Mouse (Mus musculus) testis, postnatal 14 days (tissue): ENCODE measurements around the gene Timm13.

Experiments used
- DNase-seq: peaks from one replicate; pipeline ENCODE4 v3.0.0; 2021; ENCODE audit warnings: low spot score

The Timm13 gene

GRCm38 (mm10) chr10:80900318-80901247 lies at the start of gene Timm13:
TSS of gene Timm13 (minus strand) at chr10:80900969.
- DNase-seq, result peak; percentile 98

GRCm38 (mm10) chr10:80950314-80950713 lies 49.5 kb upstream of the Timm13 start:
- no peak for DNase-seq

GRCm38 (mm10) chr10:80949081-80949480 lies 48.3 kb upstream of the Timm13 start:
- DNase-seq, result peak; percentile 77

DNA sequence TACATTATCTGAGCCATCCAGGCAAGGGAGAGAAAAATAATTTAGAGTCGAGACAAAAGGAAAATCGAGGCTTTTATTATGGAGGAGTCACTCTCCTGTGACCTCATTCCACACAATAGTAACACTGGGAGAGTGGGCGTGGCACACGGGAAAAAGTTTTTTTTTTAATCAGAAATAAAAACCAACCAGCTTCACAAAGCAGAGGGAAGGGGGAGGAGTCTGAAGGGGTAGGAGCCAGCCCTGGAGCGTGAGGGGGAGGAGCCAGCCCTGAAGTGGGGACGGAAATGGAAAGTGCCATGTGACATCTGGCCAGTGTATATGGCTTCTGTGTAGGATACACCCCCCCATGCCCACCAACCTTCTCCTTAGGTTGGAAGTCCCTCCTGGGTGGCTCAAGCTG lies 47.8 kb upstream of the Timm13 start:
- no peak for DNase-seq

DNA sequence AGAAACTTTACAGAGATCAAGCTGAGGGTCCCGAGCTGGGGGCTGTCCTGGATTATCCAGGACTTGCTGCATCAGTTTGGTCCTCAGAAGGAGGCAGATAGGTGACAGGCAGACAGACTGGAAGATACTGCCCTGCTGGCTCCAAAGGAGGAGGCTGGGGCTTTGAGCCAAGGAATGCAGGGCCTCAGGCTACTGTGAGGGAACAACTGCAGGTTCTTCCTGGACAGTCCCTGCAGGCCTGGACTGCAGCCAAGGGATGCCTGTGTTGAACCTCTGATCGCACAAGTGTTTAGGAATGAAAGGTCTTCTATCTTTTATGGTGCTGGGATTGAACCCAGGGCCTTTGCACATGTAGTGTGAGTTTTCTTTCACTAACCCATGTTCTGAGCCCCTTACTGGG lies 47.0 kb upstream of the Timm13 start:
- DNase-seq, result peak; percentile 75

GRCm38 (mm10) chr10:80946684-80947437 lies 46.1 kb upstream of the Timm13 start:
- no peak for DNase-seq

DNA sequence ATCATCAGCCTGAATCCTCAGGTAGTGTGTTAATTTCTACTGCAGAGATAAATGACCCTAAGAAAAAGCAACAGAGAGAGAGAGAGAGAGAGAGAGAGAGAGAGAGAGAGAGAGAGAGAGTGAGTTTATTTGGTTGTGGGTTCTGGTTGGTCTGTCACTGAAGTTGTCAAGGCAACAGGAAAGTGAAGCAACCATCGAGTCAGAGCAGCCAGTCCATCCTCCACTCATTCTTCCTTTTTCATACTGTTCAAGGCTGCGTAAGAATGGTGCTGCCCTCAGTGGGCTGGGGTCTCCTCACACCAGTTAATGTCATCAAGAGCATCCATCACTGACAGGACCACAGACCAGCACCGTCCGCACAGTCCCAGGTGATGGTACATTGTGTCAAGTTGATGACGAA lies 43.5 kb upstream of the Timm13 start:
- no peak for DNase-seq

- no peak for DNase-seq
These were observed 42.9 kb upstream of the Timm13 start for GRCm38 (mm10) chr10:80943701-80944100.

DNA sequence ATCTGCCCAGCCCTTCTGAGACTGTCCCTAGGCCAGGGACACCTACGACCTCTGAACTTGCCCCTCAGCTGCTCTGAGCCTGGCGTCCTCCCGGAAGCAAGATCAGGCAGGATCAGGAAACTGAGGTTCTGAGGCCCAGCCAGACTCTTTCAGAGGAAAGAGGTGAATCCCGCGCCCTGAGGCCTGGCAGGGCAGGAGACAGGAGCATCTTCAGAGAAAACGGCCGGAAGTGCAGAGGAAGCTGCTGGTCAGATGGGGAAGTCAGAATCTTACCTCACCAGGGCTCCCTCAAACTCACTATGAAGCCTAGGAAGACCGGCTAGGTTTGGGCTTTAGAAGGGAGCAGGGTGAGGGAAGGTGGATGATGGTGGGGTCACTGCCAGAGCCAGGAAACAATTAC lies 42.1 kb upstream of the Timm13 start:
- no peak for DNase-seq

DNA sequence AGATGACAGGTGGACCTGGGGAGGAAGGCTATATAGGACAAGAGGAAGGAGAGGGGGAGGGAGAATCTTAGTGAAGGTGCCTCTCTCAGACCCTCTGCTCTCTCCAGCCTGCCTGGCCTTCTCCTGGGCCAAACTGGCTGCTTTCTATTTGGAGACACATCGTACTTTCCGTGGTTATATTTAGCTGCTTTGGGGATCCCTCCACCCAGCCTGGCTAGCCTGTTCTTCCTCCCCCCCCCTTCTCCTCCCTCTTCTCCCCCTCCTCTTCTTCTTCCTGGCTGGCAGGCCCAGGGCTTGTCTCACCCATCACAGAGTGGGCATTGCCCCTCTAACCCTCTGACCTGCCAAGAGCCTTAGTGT lies 40.2 kb upstream of the Timm13 start:
- DNase-seq, result no peak

GRCm38 (mm10) chr10:80940320-80940987 lies 39.7 kb upstream of the Timm13 start:
- peak; percentile 80 for DNase-seq

DNA sequence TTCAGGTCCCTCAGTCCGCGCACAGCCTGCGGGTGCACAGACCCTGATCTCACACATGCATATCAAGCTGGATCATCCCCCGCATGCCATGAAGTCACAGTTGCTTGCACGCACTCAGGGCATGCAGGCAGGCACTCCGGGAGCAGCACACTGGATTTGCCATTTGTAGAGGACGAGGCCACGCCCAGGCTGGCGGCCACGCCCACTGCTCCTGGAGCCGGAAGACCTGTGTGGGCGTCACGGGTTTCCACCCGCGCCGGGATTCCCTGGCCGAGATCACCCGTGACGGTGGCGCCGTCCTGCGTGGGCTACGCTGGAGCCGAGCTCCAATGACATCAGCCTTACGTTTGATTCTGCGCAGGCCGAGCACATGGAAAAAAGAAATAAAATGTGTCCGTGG lies 38.9 kb upstream of the Timm13 start:
- DNase-seq, result peak; percentile 84

DNA sequence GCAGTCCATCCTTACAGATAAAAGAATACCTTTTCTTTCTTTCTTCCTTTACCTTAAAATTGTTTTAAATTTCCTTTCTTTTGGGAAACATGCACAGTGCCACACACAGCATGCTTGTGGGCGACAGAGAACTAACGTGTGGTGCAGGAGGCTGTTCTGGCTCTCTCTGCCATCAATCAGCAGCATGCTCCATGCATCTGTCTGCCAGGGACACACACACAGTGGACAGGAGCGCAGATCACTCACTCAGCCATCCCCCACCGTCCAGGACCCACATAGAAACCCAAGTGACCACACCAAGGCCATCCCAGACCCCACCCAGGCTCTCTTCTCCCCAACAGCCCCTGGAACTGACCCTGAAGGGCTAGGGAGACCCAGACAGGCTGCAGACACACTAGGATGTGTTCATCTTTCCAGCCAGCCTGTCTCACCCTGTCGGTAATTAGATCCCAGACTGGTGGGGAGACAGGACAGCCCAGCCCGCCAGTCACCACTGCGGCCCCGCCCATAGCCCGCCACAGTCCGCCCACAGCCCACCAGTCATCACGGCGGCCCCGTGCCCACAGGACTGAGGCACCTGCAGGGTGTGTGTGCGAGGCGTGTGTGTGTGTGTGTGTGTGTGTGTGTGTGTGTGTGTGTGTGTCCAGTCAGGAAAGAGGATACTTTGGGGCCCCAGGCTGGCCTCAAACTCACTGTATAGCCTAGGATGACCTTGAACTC lies 38.2 kb upstream of the Timm13 start:
- DNase-seq, result no peak

- peak; percentile 71 for DNase-seq
These were observed 36.9 kb upstream of the Timm13 start for GRCm38 (mm10) chr10:80937646-80938045.

DNA sequence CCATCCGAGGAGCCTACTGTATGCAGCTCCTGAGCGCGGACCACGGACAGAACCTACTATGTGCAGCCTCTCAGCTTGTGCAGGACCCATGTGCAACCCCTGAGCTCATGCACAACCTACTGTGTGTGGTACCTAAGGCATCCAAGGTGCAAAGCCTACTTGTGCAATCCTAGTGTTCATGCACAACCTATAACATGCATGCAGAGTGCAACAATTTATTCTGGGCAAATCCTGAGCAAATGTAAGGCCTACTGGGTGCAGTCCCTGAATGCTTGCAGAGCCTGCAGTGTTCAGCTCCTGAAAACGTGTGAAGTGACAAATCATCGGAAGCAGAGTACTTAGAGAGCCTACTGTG lies 36.0 kb upstream of the Timm13 start:
- DNase-seq, result no peak

DNA sequence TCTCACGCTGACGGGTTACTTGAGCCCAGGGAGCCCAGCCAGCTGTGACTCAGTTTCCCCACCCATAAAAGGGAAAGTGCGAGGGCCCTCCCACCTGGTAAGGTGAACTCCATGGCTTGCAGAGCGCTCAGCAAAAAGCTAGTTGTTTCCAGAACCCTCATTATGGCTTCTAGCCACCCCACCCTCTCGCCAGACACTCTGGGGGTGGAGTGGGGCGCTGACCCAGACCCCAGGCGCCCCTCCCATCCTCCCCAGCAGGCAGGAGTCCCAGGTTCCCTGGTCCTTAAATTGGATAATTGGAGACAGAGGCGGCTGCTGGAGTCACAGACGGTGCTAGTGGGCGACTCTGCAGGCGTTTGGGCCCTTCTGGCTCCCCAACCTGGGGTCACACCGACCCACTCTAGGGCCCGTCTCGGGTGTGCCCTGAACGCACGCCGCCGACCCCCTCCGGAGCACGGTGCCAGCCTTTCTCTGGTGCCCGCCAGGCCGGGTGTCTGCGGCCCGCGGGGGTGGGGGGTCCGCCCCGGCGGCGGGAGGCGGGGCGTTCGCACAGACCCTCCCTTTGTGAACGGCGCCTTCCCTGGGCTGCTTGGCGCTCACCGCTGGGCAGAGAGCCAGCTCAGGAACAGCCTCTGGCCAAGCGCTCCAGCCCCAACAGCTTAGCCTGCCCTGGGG lies 35.5 kb upstream of the Timm13 start:
- DNase-seq, result no peak

GRCm38 (mm10) chr10:80935698-80936097 lies 34.9 kb upstream of the Timm13 start:
- no peak for DNase-seq

DNA sequence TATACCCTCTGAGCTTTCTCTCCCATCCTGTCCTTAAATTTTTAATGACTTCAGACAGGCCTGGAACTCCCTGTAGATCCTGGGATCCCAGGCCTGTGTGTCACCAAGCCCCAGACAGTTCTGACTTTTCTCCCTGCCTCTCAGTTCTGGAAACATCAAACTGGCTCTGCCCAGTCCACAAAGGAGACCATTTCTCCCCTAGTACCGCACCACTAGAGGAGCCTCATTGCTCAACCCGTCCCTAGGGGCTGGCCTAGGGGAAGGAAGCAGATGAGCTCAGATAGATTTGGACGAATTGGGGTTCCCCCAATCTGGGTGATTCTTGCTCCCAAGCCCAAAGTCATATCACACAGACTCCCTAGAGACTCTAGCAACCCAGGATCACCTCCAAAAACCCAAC lies 34.5 kb upstream of the Timm13 start:
- DNase-seq, result no peak

- DNase-seq, result no peak
These were observed 33.6 kb upstream of the Timm13 start for GRCm38 (mm10) chr10:80934136-80934985.

DNA sequence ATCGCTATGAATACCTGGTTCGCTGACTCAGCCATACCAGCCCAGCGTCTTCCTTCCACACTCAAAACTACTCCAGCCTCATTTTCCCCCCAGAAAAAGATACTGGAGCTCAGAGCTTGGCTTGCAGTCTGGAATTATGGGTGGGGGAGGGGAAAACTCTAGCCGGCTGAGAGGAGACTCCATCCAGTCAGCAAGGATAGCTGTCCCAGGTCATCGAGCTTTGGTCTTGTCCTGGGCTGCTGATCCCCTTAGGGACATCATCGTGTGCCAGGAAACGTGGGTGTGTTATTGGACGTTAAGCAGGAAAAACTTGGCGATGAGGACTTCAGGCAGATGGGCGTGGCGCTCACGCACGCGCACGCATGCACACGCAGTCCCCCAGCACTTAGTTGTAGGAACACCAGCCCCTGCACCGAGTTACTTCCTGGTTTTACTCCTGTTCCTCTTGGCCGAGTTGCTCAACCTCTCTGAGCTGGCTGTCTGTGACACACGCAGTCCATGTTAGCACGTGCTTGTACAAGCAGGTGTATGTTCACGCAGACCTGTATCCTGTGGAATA lies 32.7 kb upstream of the Timm13 start:
- no peak for DNase-seq
